Mouse (Mus musculus) heart, postnatal 0 days (tissue): Measurements from ENCODE around the gene Kri1. TPM values are rescaled to one million over a fixed set of nuclear protein-coding genes. Genes with fewer than 3 reads are reported as not detected.

ENCODE experiments used
- ATAC-seq: fragments of 200-750 bp; cut with Nextera tagmentation; 2 replicates; pipeline ENCODE4 v1.8.0; 2017; ENCODE audit warnings: low read depth, moderate number of reproducible peaks, moderate library complexity; ENCODE audit not compliant: insufficient read depth
- DNase-seq: peaks from one replicate; pipeline ENCODE4 v3.0.0-alpha.2; 2016; ENCODE audit warnings: low spot score
- H3K27ac ChIP-seq: fragments of 300-500 bp; sonication (generic); 2 replicates; pipeline ENCODE4 v1.5.1; 2014; ENCODE audit warnings: low read depth, mild to moderate bottlenecking
- H3K27me3 ChIP-seq: fragments of 300-500 bp; sonication (generic); 2 replicates; pipeline ENCODE4 v1.6.1; 2014; ENCODE audit warnings: low read length, mixed read lengths; ENCODE audit not compliant: control insufficient read depth, insufficient read depth
- H3K36me3 ChIP-seq: fragments of 300-500 bp; sonication (generic); replicated peaks from 2 replicates; pipeline ENCODE4 v1.6.1; 2014; ENCODE audit warnings: low read length, mixed read lengths; ENCODE audit not compliant: control insufficient read depth, insufficient read depth
- H3K4me1 ChIP-seq: fragments of 300-500 bp; sonication (generic); 2 replicates; pipeline ENCODE4 v1.6.1; 2014; ENCODE audit warnings: antibody characterized with exemption; ENCODE audit not compliant: control insufficient read depth, insufficient read depth
- H3K4me2 ChIP-seq: fragments of 300-500 bp; sonication (generic); 2 replicates; pipeline ENCODE4 v1.6.1; 2014; ENCODE audit warnings: low read depth, mild to moderate bottlenecking, low read length, moderate library complexity
- H3K4me3 ChIP-seq: fragments of 300-500 bp; sonication (generic); 2 replicates; pipeline ENCODE4 v1.5.1; 2014; ENCODE audit warnings: low read depth, low read length
- H3K9ac ChIP-seq: fragments of 300-500 bp; sonication (generic); replicated peaks from 2 replicates; pipeline ENCODE4 v1.6.1; 2014; ENCODE audit warnings: low read depth, low read length, mixed read lengths
- H3K9me3 ChIP-seq: fragments of 300-500 bp; sonication (generic); replicated peaks from 2 replicates; pipeline ENCODE4 v1.6.1; 2016; ENCODE audit warnings: low read length; ENCODE audit not compliant: control insufficient read depth
- CTCF ChIP-seq: IDR thresholded peaks from 2 replicates; pipeline ENCODE4 v1.5.1; 2016; ENCODE audit warnings: antibody characterized with exemption, control low read depth, low read depth
- EP300 ChIP-seq: IDR thresholded peaks from 2 replicates; pipeline ENCODE4 v1.6.1; 2016; ENCODE audit warnings: antibody characterized with exemption, low read depth
- WGBS: fragments of 180-500 bp; shearing (Covaris S2); extraction: QIAGEN DNeasy Blood & Tissue Kit; methylation state at CpG from one replicate; pipeline ENCODE4 v1.1.7; 2014; 5-methylcytosine and 5-hydroxymethylcytosine counted together
- polyA plus RNA-seq: library from polyadenylated mRNA; unstranded; fragments of >200 nt; fragmentation: Nextera tagmentation; extraction: Ambion mirVana; gene quantifications from 2 replicates; pipeline ENCODE4 v1.2.1, GENCODE M21; 2015
- total RNA-seq: library from RNA; depleted of rRNA; stranded (reverse); fragments of >200 nt; gene quantifications from 2 replicates; pipeline ENCODE4 v1.2.3, GENCODE M21; 2014; ENCODE audit warnings: low replicate concordance

Gene Kri1
- total and polyA plus RNA-seq, 2 experiments from 2014 or later = 9.1 to 16.3 TPM

DNA sequence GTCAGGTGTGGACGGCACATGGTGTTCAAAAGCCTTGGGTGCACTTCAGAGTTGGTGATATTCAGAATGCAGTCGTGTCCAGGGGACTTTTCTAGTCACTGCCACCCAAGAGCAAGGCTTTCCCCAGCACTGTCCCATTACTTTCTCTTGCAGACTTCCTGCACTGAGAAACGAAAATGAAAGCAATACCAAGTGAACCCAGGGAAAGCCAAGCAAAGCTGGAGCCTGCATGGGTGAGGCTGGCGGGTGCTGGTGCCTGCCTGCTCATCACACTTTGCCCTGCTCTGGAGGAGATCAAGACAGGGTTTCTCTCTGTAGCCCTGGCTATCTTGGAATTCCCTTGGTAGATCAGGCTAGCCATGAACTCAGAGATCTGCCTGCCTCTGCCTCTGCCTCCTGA is 52.4 kb downstream of the Kri1 start:
- peaks cover 60% of the 10 kb centered on the region for H3K36me3 ChIP-seq
- H3K4me1 ChIP-seq = peaks cover 9% of the 10 kb centered on the region; the same call in 1 of the 2 replicates
- ATAC-seq (no peak), DNase-seq (no peak)
- H3K27me3 ChIP-seq = no peaks in the 10 kb centered on the region
- H3K4me2 ChIP-seq = no peak overlapping the region
- TF ChIP-seq EP300 (no peak), CTCF (no peak)
- no peak overlapping the region for H3K4me3 ChIP-seq
- no peak overlapping the region for H3K9ac ChIP-seq
- no peak overlapping the region for H3K27ac ChIP-seq
- 90% methylated on average over 4 of the region's 4 CpGs for WGBS
- no peaks in the 10 kb centered on the region for H3K9me3 ChIP-seq

DNA sequence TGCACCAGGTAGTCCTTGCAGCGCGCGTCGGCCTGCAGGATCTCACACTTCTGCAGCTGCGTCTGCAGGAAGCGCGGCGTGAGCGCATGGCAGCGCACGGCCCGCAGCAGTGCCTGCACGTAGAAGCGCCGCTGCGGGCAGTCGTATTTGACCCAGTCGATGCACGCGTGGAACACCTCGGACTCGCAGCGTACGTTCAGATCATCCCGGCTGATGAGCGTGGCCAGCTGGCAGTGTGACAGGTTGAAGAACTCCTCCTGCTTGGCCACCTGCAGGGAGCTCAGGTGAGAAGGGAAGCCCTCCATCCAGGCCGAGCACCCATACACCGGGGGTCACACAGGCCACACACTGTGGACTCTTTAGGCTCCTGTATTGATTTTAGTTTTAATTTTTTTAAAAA is 54.0 kb downstream of the Kri1 start:
- H3K4me3 ChIP-seq = no peak overlapping the region
- WGBS = 84% methylated on average over 28 of the region's 28 CpGs
- TF ChIP-seq EP300 = no peak
- TF ChIP-seq CTCF = no peak
- no peak overlapping the region for H3K4me2 ChIP-seq
- H3K9ac ChIP-seq = no peak overlapping the region
- no peak overlapping the region for H3K27ac ChIP-seq
- H3K36me3 ChIP-seq = peaks cover 67% of the 10 kb centered on the region
- no peaks in the 10 kb centered on the region for H3K9me3 ChIP-seq
- ATAC-seq (no peak), DNase-seq (no peak)
- H3K27me3 ChIP-seq = no peaks in the 10 kb centered on the region
- peaks cover 9% of the 10 kb centered on the region; the same call in 1 of the 2 replicates for H3K4me1 ChIP-seq

DNA sequence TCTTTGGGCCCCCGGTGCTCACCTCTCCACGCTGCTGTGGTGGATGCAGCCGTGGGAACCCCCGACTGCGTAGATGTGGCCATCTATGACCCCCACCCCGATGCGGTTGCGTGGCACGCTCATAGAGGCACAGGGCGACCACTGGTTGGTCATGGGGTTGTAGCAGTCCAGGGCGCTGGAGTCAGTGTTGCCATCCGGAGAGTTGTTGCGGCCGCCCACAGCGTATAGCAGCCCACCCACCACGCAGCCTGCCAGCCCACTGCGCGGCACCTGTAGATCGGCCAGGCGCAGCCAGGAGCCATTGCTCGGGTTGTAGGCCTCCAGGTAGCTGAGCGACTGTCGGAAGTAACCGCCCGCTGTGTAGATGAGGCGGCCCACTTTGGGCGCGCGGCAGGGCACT is 54.4 kb downstream of the Kri1 start:
- peaks cover 67% of the 10 kb centered on the region for H3K36me3 ChIP-seq
- H3K4me3 ChIP-seq = no peak overlapping the region
- no peaks in the 10 kb centered on the region for H3K9me3 ChIP-seq
- H3K27ac ChIP-seq = no peak overlapping the region
- no peaks in the 10 kb centered on the region for H3K27me3 ChIP-seq
- H3K9ac ChIP-seq = no peak overlapping the region
- WGBS = 90% methylated on average over 29 of the region's 29 CpGs
- ATAC-seq (no peak), DNase-seq (no peak)
- TF ChIP-seq CTCF (no peak), EP300 (no peak)
- H3K4me1 ChIP-seq = peaks cover 9% of the 10 kb centered on the region; the same call in 1 of the 2 replicates
- H3K4me2 ChIP-seq = no peak overlapping the region

DNA sequence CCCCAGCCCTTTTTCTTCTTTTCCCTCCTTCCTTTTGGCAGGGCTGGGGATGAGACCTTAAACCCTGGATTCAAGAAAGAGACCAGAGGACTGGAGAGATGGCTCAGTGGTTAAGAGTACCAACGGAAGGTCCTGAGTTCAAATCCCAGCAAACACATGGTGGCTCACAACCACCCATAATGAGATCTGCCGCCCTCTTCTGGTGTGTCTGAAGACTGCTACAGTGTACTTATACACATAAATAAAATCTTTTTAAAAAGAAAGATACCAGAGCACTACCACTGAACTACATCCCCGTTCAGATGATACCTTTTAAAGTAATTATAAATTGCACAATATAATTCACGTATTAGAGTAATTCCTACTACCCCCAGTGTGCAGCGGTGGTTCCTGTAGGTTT is 54.9 kb downstream of the Kri1 start:
- H3K4me2 ChIP-seq = no peak overlapping the region
- no peak overlapping the region for H3K27ac ChIP-seq
- TF ChIP-seq CTCF (no peak), EP300 (no peak)
- DNase-seq (no peak), ATAC-seq (no peak)
- no peak overlapping the region for H3K4me3 ChIP-seq
- peaks cover 67% of the 10 kb centered on the region for H3K36me3 ChIP-seq
- H3K9me3 ChIP-seq = no peaks in the 10 kb centered on the region
- no peak overlapping the region for H3K9ac ChIP-seq
- no peaks in the 10 kb centered on the region for H3K27me3 ChIP-seq
- H3K4me1 ChIP-seq = peaks cover 11% of the 10 kb centered on the region; the same call in 1 of the 2 replicates
- 87% methylated on average over 5 of the region's 5 CpGs for WGBS

DNA sequence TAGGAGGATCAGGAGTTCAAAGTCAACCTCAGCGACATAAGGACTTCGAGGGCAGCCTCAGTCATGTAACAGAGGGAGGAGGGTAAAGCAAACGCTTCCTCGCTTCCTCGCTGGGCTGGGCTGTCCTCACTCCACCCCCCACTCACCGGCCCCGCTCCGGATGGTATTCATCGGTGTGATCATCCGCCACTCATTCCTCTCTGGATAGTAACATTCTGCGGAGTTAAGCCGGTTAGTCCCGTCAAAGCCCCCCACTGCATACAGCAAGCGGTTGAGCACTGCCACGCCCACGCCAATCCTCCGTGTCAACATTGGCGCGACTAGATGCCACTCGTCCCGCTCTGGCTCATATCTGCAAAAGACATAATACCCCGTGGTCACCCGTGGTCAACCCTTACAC is 56.2 kb downstream of the Kri1 start:
- H3K36me3 ChIP-seq = peaks cover 63% of the 10 kb centered on the region
- peaks cover 8% of the 10 kb centered on the region; the same call in 1 of the 2 replicates for H3K4me1 ChIP-seq
- H3K4me3 ChIP-seq = no peak overlapping the region
- 55% methylated on average over 23 of the region's 23 CpGs for WGBS
- TF ChIP-seq EP300 = no peak
- no peak for TF ChIP-seq CTCF
- no peaks in the 10 kb centered on the region for H3K9me3 ChIP-seq
- H3K27me3 ChIP-seq = no peaks in the 10 kb centered on the region
- H3K9ac ChIP-seq = no peak overlapping the region
- ATAC-seq = no peak
- no peak overlapping the region for H3K27ac ChIP-seq
- no peak for DNase-seq
- no peak overlapping the region for H3K4me2 ChIP-seq

DNA sequence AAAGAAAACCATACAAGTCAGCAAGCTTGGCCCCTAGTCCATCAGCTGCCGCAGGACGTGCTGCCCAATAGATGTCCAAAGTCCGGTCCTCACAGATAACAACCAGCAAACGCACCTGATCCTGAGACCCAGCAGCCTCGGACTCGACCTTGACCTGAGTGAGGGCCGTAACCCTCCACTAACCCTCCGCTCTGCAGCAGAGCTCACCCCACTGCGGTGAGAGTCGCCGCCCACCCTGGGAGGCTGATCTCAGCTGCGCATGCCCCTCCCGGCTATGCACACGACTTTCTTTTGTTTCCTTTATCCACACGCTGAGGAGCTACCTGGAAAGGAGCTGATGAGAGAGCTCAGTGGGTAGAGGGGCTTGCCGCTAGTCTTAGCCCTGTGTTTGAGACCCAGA is 60.4 kb downstream of the Kri1 start:
- Histone ChIP-seq H3K4me2 (peak overlapping the region; percentile 69), H3K9me3 (no peaks in the 10 kb centered on the region), H3K36me3 (peaks cover 26% of the 10 kb centered on the region), H3K4me3 (peak overlapping the region; percentile 41), H3K27ac (no peak overlapping the region), H3K27me3 (no peaks in the 10 kb centered on the region), H3K9ac (peak overlapping the region; percentile 59), H3K4me1 (peaks cover 8% of the 10 kb centered on the region; the same call in 1 of the 2 replicates)
- 7% methylated on average over 16 of the region's 16 CpGs for WGBS
- no peak for TF ChIP-seq EP300
- no peak for TF ChIP-seq CTCF
- DNase-seq (peak; percentile 52), ATAC-seq (peak; percentile 56; the same call in 1 of the 2 replicates)
